Mouse (Mus musculus) CH12.LX (cell line): ENCODE data around the gene Tbr1. TPM values are rescaled to one million over a fixed set of nuclear protein-coding genes. Genes with fewer than 3 reads are reported as not detected.

Source experiments
- DNase-seq: peaks from one replicate; pipeline ENCODE4 v3.0.0-alpha.2; 2013; ENCODE audit errors: extremely low read depth
- H3K27ac ChIP-seq: 2 replicates; pipeline ENCODE4 v1.5.1; 2012; ENCODE audit warnings: low read depth, mild to moderate bottlenecking, control low read depth, moderate library complexity; ENCODE audit not compliant: insufficient read depth
- H3K27me3 ChIP-seq: replicated peaks from 2 replicates; pipeline ENCODE3; 2012; ENCODE audit warnings: inconsistent platforms
- H3K36me3 ChIP-seq, 2 experiments: replicated peaks in 1 of 2; 2 replicates each; pipeline versions ENCODE3 to v1.6.1; 2012; ENCODE audit warnings: inconsistent platforms in 1 of 2, low read length in 1 of 2, mild to moderate bottlenecking in 1 of 2, mixed read lengths in 1 of 2, moderate library complexity in 1 of 2; ENCODE audit not compliant: control insufficient read depth in 1 of 2, insufficient read depth in 1 of 2
- H3K4me1 ChIP-seq, 2 experiments: 2 replicates each; pipeline ENCODE4 v1.6.1; 2012; ENCODE audit warnings: inconsistent platforms in 1 of 2, moderate library complexity in 1 of 2; ENCODE audit not compliant: insufficient read depth in 2 of 2, control insufficient read depth in 1 of 2
- H3K4me2 ChIP-seq: 2 replicates; pipeline ENCODE4 v1.6.1; 2012; ENCODE audit warnings: low read depth, mild to moderate bottlenecking, control low read depth; ENCODE audit not compliant: poor library complexity, insufficient read depth, severe bottlenecking
- H3K4me3 ChIP-seq, 3 experiments: fragments of 150-350 bp in 1 of 3; sonication (generic) in 1 of 3; replicated peaks in 1 of 3; 2 replicates each; pipeline versions ENCODE3 to v1.5.1; 2011 to 2012; ENCODE audit warnings: low read depth in 2 of 3, low read length in 2 of 3, mild to moderate bottlenecking in 2 of 3, moderate library complexity in 2 of 3, control low read depth in 1 of 3, improper control_type of control experiment in 1 of 3, inconsistent platforms in 1 of 3, mixed read lengths in 1 of 3; ENCODE audit not compliant: poor library complexity in 1 of 3
- H3K79me2 ChIP-seq: replicated peaks from 2 replicates; pipeline ENCODE4 v1.6.1; 2012; ENCODE audit warnings: mild to moderate bottlenecking, moderate library complexity; ENCODE audit not compliant: control insufficient read depth, poor library complexity, insufficient read depth, severe bottlenecking; ENCODE audit errors: extremely low read depth
- H3K9ac ChIP-seq: 2 replicates; pipeline ENCODE4 v1.6.1; 2012; ENCODE audit warnings: low read depth, mild to moderate bottlenecking, control low read depth, moderate library complexity; ENCODE audit not compliant: insufficient read depth
- H3K9me3 ChIP-seq: replicated peaks from 2 replicates; pipeline ENCODE3; 2012; ENCODE audit warnings: low read length, inconsistent platforms, mixed read lengths
- BHLHE40 ChIP-seq: IDR thresholded peaks from 2 replicates; pipeline ENCODE4 v1.6.1; 2011; ENCODE audit warnings: mild to moderate bottlenecking, low read depth, low read length, improper control_type of control experiment
- CHD2 ChIP-seq: IDR thresholded peaks from 2 replicates; pipeline ENCODE4 v1.6.1; 2011; ENCODE audit warnings: low read length, improper control_type of control experiment
- GABPA ChIP-seq: IDR thresholded peaks from 2 replicates; pipeline ENCODE4 v1.6.1; 2012; ENCODE audit warnings: low read depth, low read length, improper control_type of control experiment, inconsistent platforms; ENCODE audit not compliant: insufficient replicate concordance
- JUN ChIP-seq: IDR thresholded peaks from 2 replicates; pipeline ENCODE4 v1.6.1; 2011; ENCODE audit warnings: low read depth, mild to moderate bottlenecking, low read length, improper control_type of control experiment, moderate library complexity; ENCODE audit not compliant: insufficient read depth
- NRF1 ChIP-seq: IDR thresholded peaks from 2 replicates; pipeline ENCODE4 v1.6.1; 2014; ENCODE audit warnings: low read depth, mild to moderate bottlenecking, inconsistent platforms, low read length, improper control_type of control experiment, moderate library complexity
- PAX5 ChIP-seq: IDR thresholded peaks from 2 replicates; pipeline ENCODE4 v1.6.1; 2012; ENCODE audit warnings: low read length, inconsistent platforms, mixed read lengths
- POLR2AphosphoS2 ChIP-seq: IDR thresholded peaks from 2 replicates; pipeline ENCODE4 v1.6.1; 2011; ENCODE audit warnings: low read depth, low read length, improper control_type of control experiment
- RAD21 ChIP-seq: IDR thresholded peaks from 2 replicates; pipeline ENCODE4 v1.6.1; 2011; ENCODE audit warnings: low read depth, mild to moderate bottlenecking, low read length, improper control_type of control experiment, moderate library complexity
- UBTF ChIP-seq: IDR thresholded peaks from 2 replicates; pipeline ENCODE4 v1.6.1; 2012; ENCODE audit warnings: low read depth, mild to moderate bottlenecking, inconsistent platforms, low read length, improper control_type of control experiment, moderate library complexity
- USF1 ChIP-seq: IDR thresholded peaks from 2 replicates; pipeline ENCODE4 v1.6.1; 2014; ENCODE audit warnings: low read depth, mild to moderate bottlenecking, inconsistent platforms, low read length, improper control_type of control experiment
- USF2 ChIP-seq: conservative IDR thresholded peaks from 2 replicates; pipeline ENCODE4 v1.6.1; 2011; ENCODE audit warnings: low read depth, low read length, improper control_type of control experiment
- ZC3H11A ChIP-seq: IDR thresholded peaks from 2 replicates; pipeline ENCODE4 v1.6.1; 2012; ENCODE audit warnings: low read depth, mild to moderate bottlenecking, inconsistent platforms, low read length, improper control_type of control experiment
- ZNF384 ChIP-seq: IDR thresholded peaks from 2 replicates; pipeline ENCODE4 v1.6.1; 2012; ENCODE audit warnings: low read depth, low read length, improper control_type of control experiment, inconsistent platforms
- dilution Hi-C: fragments of 300-500 bp; cut with MboI; formaldehyde crosslinking; loops from 2 replicates; pipeline ENCODE4 v1.14.3; 2020; ENCODE audit warnings: low sequenced_read_pairs; ENCODE audit not compliant: extremely low pct_unique_long_range_greater_than_20kb, extremely low pct_ligation_motif_present
- in situ Hi-C: fragments of 300-500 bp; cut with MboI; formaldehyde crosslinking; loops from 3 replicates; pipeline ENCODE4 v1.14.3; 2019; ENCODE audit warnings: low sequenced_read_pairs, low pct_ligation_motif_present, low pct_unique_long_range_greater_than_20kb, mixed read lengths
- polyA plus RNA-seq: library from polyadenylated mRNA; unstranded; fragments of >175 nt; gene quantifications from 2 replicates; pipeline ENCODE4 v1.2.1, GENCODE M21; 2012; ENCODE audit warnings: low read depth; ENCODE audit not compliant: insufficient read length
- total RNA-seq, 2 experiments: library from RNA; depleted of rRNA; stranded (reverse); fragments of 300-350 nt in 1 of 2; fragments of >200 nt in 1 of 2; gene quantifications; 2 replicates each; pipeline ENCODE4 v1.2.3; 2012 to 2014

The Tbr1 gene
- total and polyA plus RNA-seq, 3 experiments, result 0.05 to 0.34 (median 0.10) TPM

DNA sequence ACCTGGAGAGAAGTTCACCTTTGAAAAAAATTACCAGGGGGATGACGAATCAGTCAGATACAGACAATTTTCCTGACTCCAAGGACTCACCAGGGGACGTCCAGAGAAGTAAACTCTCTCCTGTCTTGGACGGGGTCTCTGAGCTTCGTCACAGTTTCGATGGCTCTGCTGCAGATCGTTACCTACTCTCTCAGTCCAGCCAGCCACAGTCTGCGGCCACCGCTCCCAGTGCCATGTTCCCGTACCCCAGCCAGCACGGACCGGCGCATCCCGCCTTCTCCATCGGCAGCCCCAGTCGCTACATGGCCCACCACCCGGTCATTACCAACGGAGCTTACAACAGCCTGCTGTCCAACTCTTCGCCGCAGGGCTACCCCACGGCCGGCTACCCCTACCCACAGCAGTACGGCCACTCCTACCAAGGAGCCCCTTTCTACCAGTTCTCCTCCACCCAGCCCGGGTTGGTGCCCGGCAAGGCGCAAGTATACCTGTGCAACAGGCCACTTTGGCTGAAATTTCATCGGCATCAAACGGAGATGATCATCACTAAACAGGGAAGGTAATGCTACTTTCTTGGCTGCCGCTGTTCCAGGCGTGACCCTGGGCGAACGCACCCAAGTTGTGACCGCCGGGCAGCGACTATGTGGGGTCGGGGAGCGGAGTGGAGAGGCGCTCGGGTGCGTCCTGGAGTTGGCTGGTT, 2.3 kb downstream of the Tbr1 start:
- Histone ChIP-seq H3K9me3 (peaks cover 9% of the 10 kb centered on the region), H3K36me3 (peaks cover 3 to 19% of the 10 kb centered on the region in 2 experiments), H3K27me3 (no peaks in the 10 kb centered on the region), H3K27ac (no peak overlapping the region), H3K9ac (no peak overlapping the region), H3K4me2 (no peak overlapping the region), H3K79me2 (no peaks in the 10 kb centered on the region), H3K4me3 (no peak overlapping the region), H3K4me1 (peaks cover 0 to 8% of the 10 kb centered on the region in 2 experiments; a peak in 2 of 4 replicates)
- TF ChIP-seq ZC3H11A (no peak), POLR2AphosphoS2 (no peak), BHLHE40 (no peak), JUN (no peak), NRF1 (no peak), GABPA (no peak), CHD2 (no peak), ZNF384 (no peak), PAX5 (no peak)
- dilution Hi-C loops, result no loop called here
- DNase-seq, result no peak
- in situ Hi-C loops, result no loop called here

GRCm38 (mm10) chr2:61805541-61806345, 3.0 kb downstream of the Tbr1 start:
- peaks cover 9% of the 10 kb centered on the region for H3K9me3 ChIP-seq
- H3K27ac ChIP-seq, result no peak overlapping the region
- H3K4me1 ChIP-seq, result peaks cover 0 to 8% of the 10 kb centered on the region in 2 experiments; a peak in 2 of 4 replicates
- dilution Hi-C loops, result no loop called here
- no peak overlapping the region for H3K9ac ChIP-seq
- H3K36me3 ChIP-seq, result peaks cover 3 to 14% of the 10 kb centered on the region in 2 experiments
- no peak for DNase-seq
- TF ChIP-seq RAD21, result no peak
- no peak for TF ChIP-seq PAX5
- TF ChIP-seq UBTF, result no peak
- TF ChIP-seq USF1, result no peak
- TF ChIP-seq USF2, result no peak
- no peak overlapping the region for H3K4me2 ChIP-seq
- H3K79me2 ChIP-seq, result no peaks in the 10 kb centered on the region
- no peaks in the 10 kb centered on the region for H3K27me3 ChIP-seq
- in situ Hi-C loops, result no loop called here
- H3K4me3 ChIP-seq, result no peak overlapping the region
